Mouse (Mus musculus) CH12.LX (cell line): ENCODE data around the gene Myl4. TPM values are rescaled to one million over a fixed set of nuclear protein-coding genes. Genes with fewer than 3 reads are reported as not detected.

Experiments used
- DNase-seq: peaks from one replicate; pipeline ENCODE4 v3.0.0-alpha.2; 2013; ENCODE audit errors: extremely low read depth
- H3K27ac ChIP-seq: 2 replicates; pipeline ENCODE4 v1.5.1; 2012; ENCODE audit warnings: low read depth, mild to moderate bottlenecking, control low read depth, moderate library complexity; ENCODE audit not compliant: insufficient read depth
- H3K27me3 ChIP-seq: replicated peaks from 2 replicates; pipeline ENCODE3; 2012; ENCODE audit warnings: inconsistent platforms
- H3K36me3 ChIP-seq, 2 experiments: replicated peaks in 1 of 2; 2 replicates each; pipeline versions ENCODE3 to v1.6.1; 2012; ENCODE audit warnings: inconsistent platforms in 1 of 2, low read length in 1 of 2, mild to moderate bottlenecking in 1 of 2, mixed read lengths in 1 of 2, moderate library complexity in 1 of 2; ENCODE audit not compliant: control insufficient read depth in 1 of 2, insufficient read depth in 1 of 2
- H3K4me1 ChIP-seq, 2 experiments: 2 replicates each; pipeline ENCODE4 v1.6.1; 2012; ENCODE audit warnings: inconsistent platforms in 1 of 2, moderate library complexity in 1 of 2; ENCODE audit not compliant: insufficient read depth in 2 of 2, control insufficient read depth in 1 of 2
- H3K4me2 ChIP-seq: 2 replicates; pipeline ENCODE4 v1.6.1; 2012; ENCODE audit warnings: low read depth, mild to moderate bottlenecking, control low read depth; ENCODE audit not compliant: poor library complexity, insufficient read depth, severe bottlenecking
- H3K4me3 ChIP-seq, 3 experiments: fragments of 150-350 bp in 1 of 3; sonication (generic) in 1 of 3; replicated peaks in 1 of 3; 2 replicates each; pipeline versions ENCODE3 to v1.5.1; 2011 to 2012; ENCODE audit warnings: low read depth in 2 of 3, low read length in 2 of 3, mild to moderate bottlenecking in 2 of 3, moderate library complexity in 2 of 3, control low read depth in 1 of 3, improper control_type of control experiment in 1 of 3, inconsistent platforms in 1 of 3, mixed read lengths in 1 of 3; ENCODE audit not compliant: poor library complexity in 1 of 3
- H3K79me2 ChIP-seq: replicated peaks from 2 replicates; pipeline ENCODE4 v1.6.1; 2012; ENCODE audit warnings: mild to moderate bottlenecking, moderate library complexity; ENCODE audit not compliant: control insufficient read depth, poor library complexity, insufficient read depth, severe bottlenecking; ENCODE audit errors: extremely low read depth
- H3K9ac ChIP-seq: 2 replicates; pipeline ENCODE4 v1.6.1; 2012; ENCODE audit warnings: low read depth, mild to moderate bottlenecking, control low read depth, moderate library complexity; ENCODE audit not compliant: insufficient read depth
- H3K9me3 ChIP-seq: replicated peaks from 2 replicates; pipeline ENCODE3; 2012; ENCODE audit warnings: low read length, inconsistent platforms, mixed read lengths
- BHLHE40 ChIP-seq: IDR thresholded peaks from 2 replicates; pipeline ENCODE4 v1.6.1; 2011; ENCODE audit warnings: mild to moderate bottlenecking, low read depth, low read length, improper control_type of control experiment
- CHD1 ChIP-seq: IDR thresholded peaks from 2 replicates; pipeline ENCODE4 v1.6.1; 2012; ENCODE audit warnings: low read depth, low read length, improper control_type of control experiment, inconsistent platforms
- CTCF ChIP-seq, 2 experiments: IDR thresholded peaks in 1 of 2; conservative IDR thresholded peaks in 1 of 2; 2 replicates each; pipeline ENCODE4 v1.5.1; 2011 to 2012; ENCODE audit warnings: low read depth in 2 of 2, low read length in 2 of 2, improper control_type of control experiment in 1 of 2, inconsistent platforms in 1 of 2, mild to moderate bottlenecking in 1 of 2, moderate library complexity in 1 of 2
- E2F4 ChIP-seq: IDR thresholded peaks from 2 replicates; pipeline ENCODE4 v1.6.1; 2011; ENCODE audit warnings: low read depth, low read length, improper control_type of control experiment; ENCODE audit not compliant: insufficient replicate concordance
- ELF1 ChIP-seq: IDR thresholded peaks from 2 replicates; pipeline ENCODE4 v1.6.1; 2014; ENCODE audit warnings: low read depth, mild to moderate bottlenecking, inconsistent platforms, low read length, improper control_type of control experiment
- EP300 ChIP-seq: IDR thresholded peaks from 2 replicates; pipeline ENCODE4 v1.6.1; 2011; ENCODE audit warnings: low read length, improper control_type of control experiment
- GABPA ChIP-seq: IDR thresholded peaks from 2 replicates; pipeline ENCODE4 v1.6.1; 2012; ENCODE audit warnings: low read depth, low read length, improper control_type of control experiment, inconsistent platforms; ENCODE audit not compliant: insufficient replicate concordance
- HCFC1 ChIP-seq: IDR thresholded peaks from 2 replicates; pipeline ENCODE4 v1.6.1; 2012; ENCODE audit warnings: low read depth, mild to moderate bottlenecking, inconsistent platforms, low read length, improper control_type of control experiment
- IRF4 ChIP-seq: IDR thresholded peaks from 2 replicates; pipeline ENCODE4 v1.6.1; 2014; ENCODE audit warnings: low read depth, mild to moderate bottlenecking, inconsistent platforms, low read length, improper control_type of control experiment
- JUND ChIP-seq: conservative IDR thresholded peaks from 2 replicates; pipeline ENCODE4 v1.6.1; 2011; ENCODE audit warnings: low read depth, low read length, improper control_type of control experiment
- MAFK ChIP-seq: IDR thresholded peaks from 2 replicates; pipeline ENCODE4 v1.6.1; 2011; ENCODE audit warnings: low read length, improper control_type of control experiment; ENCODE audit not compliant: insufficient replicate concordance
- MEF2A ChIP-seq: IDR thresholded peaks from 2 replicates; pipeline ENCODE4 v1.6.1; 2014; ENCODE audit warnings: low read depth, mild to moderate bottlenecking, inconsistent platforms, low read length, improper control_type of control experiment, borderline replicate concordance
- MXI1 ChIP-seq: IDR thresholded peaks from 2 replicates; pipeline ENCODE4 v1.6.1; 2011; ENCODE audit warnings: mild to moderate bottlenecking, low read depth, low read length, improper control_type of control experiment
- MYC ChIP-seq: IDR thresholded peaks from 2 replicates; pipeline ENCODE4 v1.6.1; 2011; ENCODE audit warnings: low read depth, mild to moderate bottlenecking, improper control_type of control experiment, low read length
- NELFE ChIP-seq: IDR thresholded peaks from 2 replicates; pipeline ENCODE4 v1.6.1; 2011; ENCODE audit warnings: low read depth, low read length, improper control_type of control experiment
- POLR2AphosphoS2 ChIP-seq: IDR thresholded peaks from 2 replicates; pipeline ENCODE4 v1.6.1; 2011; ENCODE audit warnings: low read depth, low read length, improper control_type of control experiment
- RAD21 ChIP-seq: IDR thresholded peaks from 2 replicates; pipeline ENCODE4 v1.6.1; 2011; ENCODE audit warnings: low read depth, mild to moderate bottlenecking, low read length, improper control_type of control experiment, moderate library complexity
- RCOR1 ChIP-seq: conservative IDR thresholded peaks from 2 replicates; pipeline ENCODE4 v1.6.1; 2012; ENCODE audit warnings: low read depth, mild to moderate bottlenecking, inconsistent platforms, low read length, improper control_type of control experiment
- SMC3 ChIP-seq: IDR thresholded peaks from 2 replicates; pipeline ENCODE4 v1.6.1; 2011; ENCODE audit warnings: low read depth, low read length, improper control_type of control experiment
- TBP ChIP-seq: conservative IDR thresholded peaks from 2 replicates; pipeline ENCODE4 v1.6.1; 2011; ENCODE audit warnings: low read depth, low read length, improper control_type of control experiment
- TCF12 ChIP-seq: IDR thresholded peaks from 2 replicates; pipeline ENCODE4 v1.6.1; 2014; ENCODE audit warnings: low read depth, mild to moderate bottlenecking, inconsistent platforms, low read length, improper control_type of control experiment
- UBTF ChIP-seq: IDR thresholded peaks from 2 replicates; pipeline ENCODE4 v1.6.1; 2012; ENCODE audit warnings: low read depth, mild to moderate bottlenecking, inconsistent platforms, low read length, improper control_type of control experiment, moderate library complexity
- USF1 ChIP-seq: IDR thresholded peaks from 2 replicates; pipeline ENCODE4 v1.6.1; 2014; ENCODE audit warnings: low read depth, mild to moderate bottlenecking, inconsistent platforms, low read length, improper control_type of control experiment
- ZKSCAN1 ChIP-seq: IDR thresholded peaks from 2 replicates; pipeline ENCODE4 v1.6.1; 2012; ENCODE audit warnings: low read depth, inconsistent platforms, low read length, improper control_type of control experiment, borderline replicate concordance
- ZNF384 ChIP-seq: IDR thresholded peaks from 2 replicates; pipeline ENCODE4 v1.6.1; 2012; ENCODE audit warnings: low read depth, low read length, improper control_type of control experiment, inconsistent platforms
- dilution Hi-C: fragments of 300-500 bp; cut with MboI; formaldehyde crosslinking; loops from 2 replicates; pipeline ENCODE4 v1.14.3; 2020; ENCODE audit warnings: low sequenced_read_pairs; ENCODE audit not compliant: extremely low pct_unique_long_range_greater_than_20kb, extremely low pct_ligation_motif_present
- in situ Hi-C: fragments of 300-500 bp; cut with MboI; formaldehyde crosslinking; loops from 3 replicates; pipeline ENCODE4 v1.14.3; 2019; ENCODE audit warnings: low sequenced_read_pairs, low pct_ligation_motif_present, low pct_unique_long_range_greater_than_20kb, mixed read lengths
- polyA plus RNA-seq: library from polyadenylated mRNA; unstranded; fragments of >175 nt; gene quantifications from 2 replicates; pipeline ENCODE4 v1.2.1, GENCODE M21; 2012; ENCODE audit warnings: low read depth; ENCODE audit not compliant: insufficient read length
- total RNA-seq, 2 experiments: library from RNA; depleted of rRNA; stranded (reverse); fragments of 300-350 nt in 1 of 2; fragments of >200 nt in 1 of 2; gene quantifications; 2 replicates each; pipeline ENCODE4 v1.2.3; 2012 to 2014

The Myl4 gene
- total and polyA plus RNA-seq, 3 experiments: 39.4 to 83.0 (median 55.9) TPM

DNA sequence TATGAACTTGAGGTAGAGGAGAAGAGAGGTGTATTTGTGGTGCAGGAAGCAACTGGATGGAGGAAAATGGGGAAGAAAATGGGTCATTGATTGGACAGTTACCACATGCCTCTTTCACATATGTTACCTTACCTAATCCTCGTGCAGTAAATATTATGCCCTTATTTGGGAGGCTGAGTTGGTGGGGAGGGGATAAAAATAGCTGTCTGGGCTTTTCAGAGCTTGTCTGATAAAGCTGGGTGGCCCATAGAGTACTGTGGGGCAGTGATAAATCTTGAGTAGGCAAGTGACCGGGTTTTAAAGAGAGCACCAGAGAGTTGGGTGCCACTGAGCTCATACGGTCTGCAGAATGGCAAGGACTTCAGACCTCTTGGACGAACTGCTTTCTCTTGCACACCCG is 65.7 kb downstream of the Myl4 start:
- Histone ChIP-seq H3K27me3 (no peaks in the 10 kb centered on the region), H3K4me1 (peaks cover 20 to 58% of the 10 kb centered on the region in 2 experiments), H3K4me3 (no peak overlapping the region), H3K4me2 (no peak overlapping the region), H3K9me3 (peaks cover 23% of the 10 kb centered on the region), H3K9ac (no peak overlapping the region), H3K79me2 (no peaks in the 10 kb centered on the region), H3K27ac (no peak overlapping the region), H3K36me3 (peaks cover 0 to 2% of the 10 kb centered on the region in 2 experiments)
- in situ Hi-C loops: no loop called here
- no peak for TF ChIP-seq MAFK
- no peak for TF ChIP-seq CHD1
- no peak for TF ChIP-seq RAD21
- no peak for TF ChIP-seq HCFC1
- TF ChIP-seq ZNF384: no peak
- TF ChIP-seq EP300: no peak
- TF ChIP-seq MYC: no peak
- no peak for TF ChIP-seq BHLHE40
- no peak for TF ChIP-seq MXI1
- TF ChIP-seq RCOR1: no peak
- no peak for TF ChIP-seq ZKSCAN1
- no peak for TF ChIP-seq ELF1
- TF ChIP-seq SMC3: no peak
- no peak for TF ChIP-seq NELFE
- TF ChIP-seq CTCF (conservative IDR thresholded peaks at IDR 0.05 in 1 of 2, IDR thresholded peaks at IDR 0.05 in 1 of 2; ENCODE audit: low read depth in 2 of 2, low read length in 2 of 2): no peak
- no peak for TF ChIP-seq UBTF
- no peak for TF ChIP-seq USF1
- TF ChIP-seq E2F4: no peak
- no peak for TF ChIP-seq TCF12
- no peak for TF ChIP-seq JUND
- dilution Hi-C loops: no loop called here
- no peak for DNase-seq

DNA sequence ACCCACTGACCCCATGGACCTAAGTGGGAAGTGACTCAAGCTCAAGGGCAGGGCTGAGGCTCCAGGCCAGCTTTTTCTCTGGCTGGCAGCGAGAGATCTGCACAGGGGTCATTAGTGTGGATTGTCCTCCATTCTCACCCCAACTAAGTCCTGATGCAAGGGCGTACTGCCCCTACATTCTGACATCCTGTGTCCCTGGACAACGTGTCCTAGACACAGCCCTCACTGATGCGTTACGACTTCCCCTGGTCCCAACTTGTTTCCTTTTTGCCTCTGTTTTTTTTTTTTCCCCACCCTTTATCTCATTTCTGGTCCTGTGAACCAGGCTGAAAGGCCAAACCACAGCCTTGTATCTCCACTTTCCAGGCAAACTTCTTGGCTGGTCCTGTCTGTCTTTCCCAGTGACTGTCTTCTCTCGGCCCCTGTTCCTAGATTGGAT is 68.2 kb downstream of the Myl4 start:
- Histone ChIP-seq H3K27ac (no peak overlapping the region), H3K4me2 (no peak overlapping the region), H3K4me1 (peaks cover 31 to 72% of the 10 kb centered on the region in 2 experiments), H3K9ac (no peak overlapping the region), H3K27me3 (no peaks in the 10 kb centered on the region), H3K9me3 (peaks cover 23% of the 10 kb centered on the region), H3K79me2 (no peaks in the 10 kb centered on the region), H3K36me3 (peaks cover 0 to 2% of the 10 kb centered on the region in 2 experiments), H3K4me3 (no peak overlapping the region)
- no peak for TF ChIP-seq CTCF (conservative IDR thresholded peaks at IDR 0.05 in 1 of 2, IDR thresholded peaks at IDR 0.05 in 1 of 2; ENCODE audit: low read depth in 2 of 2, low read length in 2 of 2)
- TF ChIP-seq TBP: no peak
- no peak for TF ChIP-seq UBTF
- no peak for TF ChIP-seq E2F4
- no peak for TF ChIP-seq GABPA
- no peak for TF ChIP-seq MEF2A
- TF ChIP-seq BHLHE40: no peak
- TF ChIP-seq ELF1: no peak
- no peak for TF ChIP-seq POLR2AphosphoS2
- TF ChIP-seq IRF4: no peak
- TF ChIP-seq RAD21: no peak
- dilution Hi-C loops: no loop called here
- DNase-seq: no peak
- in situ Hi-C loops: no loop called here
